Mouse (Mus musculus): ENCODE results near the gene Olfr5. TPM values are rescaled to one million over a fixed set of nuclear protein-coding genes. Genes with fewer than 3 reads are reported as not detected.
"Not testable (repeated sequence)": the region's sequence is repeated elsewhere in the genome, so short reads cannot be mapped to it uniquely, and the experiment has no call there.

Gene Olfr5
- polyA plus RNA-seq (2017; shearing (Covaris generic)) = not detected

DNA sequence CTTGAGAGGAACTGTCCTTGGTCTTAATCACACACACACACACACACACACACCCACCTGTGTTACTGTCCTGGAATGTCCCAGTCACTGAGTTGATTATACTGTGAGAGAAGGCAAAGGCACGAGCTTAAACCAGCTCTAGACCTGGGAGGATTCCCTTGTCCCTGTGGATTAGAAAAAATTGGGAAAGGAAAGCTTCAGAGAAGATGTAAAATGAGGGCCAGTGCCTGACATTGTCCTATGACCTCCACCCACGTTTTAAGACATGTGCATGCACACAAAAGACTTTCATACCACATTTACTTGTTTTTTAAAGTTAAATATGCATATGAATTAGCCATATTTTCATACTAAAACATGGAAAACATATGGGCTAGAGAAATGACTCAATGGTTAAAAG is at the start of gene Olfr5:
Gene Olfr5, minus strand, starts transcription at position 101 of the 400 bp plus-strand sequence.
- no peak for ATAC-seq

DNA sequence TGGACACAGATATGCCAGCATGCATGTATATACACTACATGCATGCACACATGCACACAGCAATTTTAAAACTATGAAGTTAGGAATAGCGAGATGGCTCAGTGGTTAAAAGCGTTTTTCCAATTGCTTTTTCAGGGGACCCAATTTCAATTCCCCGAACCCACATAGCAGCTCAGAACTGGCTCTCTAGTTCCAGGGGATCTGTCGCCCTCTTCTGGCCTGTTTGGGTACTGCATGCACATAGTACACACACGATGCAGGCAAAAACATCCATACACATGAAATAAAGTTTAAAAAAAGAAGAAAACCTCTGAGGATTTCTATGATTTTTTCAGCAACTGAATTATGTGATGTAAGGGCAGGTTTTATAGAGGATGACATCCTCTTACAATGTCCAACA is 39.4 kb upstream of the Olfr5 start:
- ATAC-seq = no peak

DNA sequence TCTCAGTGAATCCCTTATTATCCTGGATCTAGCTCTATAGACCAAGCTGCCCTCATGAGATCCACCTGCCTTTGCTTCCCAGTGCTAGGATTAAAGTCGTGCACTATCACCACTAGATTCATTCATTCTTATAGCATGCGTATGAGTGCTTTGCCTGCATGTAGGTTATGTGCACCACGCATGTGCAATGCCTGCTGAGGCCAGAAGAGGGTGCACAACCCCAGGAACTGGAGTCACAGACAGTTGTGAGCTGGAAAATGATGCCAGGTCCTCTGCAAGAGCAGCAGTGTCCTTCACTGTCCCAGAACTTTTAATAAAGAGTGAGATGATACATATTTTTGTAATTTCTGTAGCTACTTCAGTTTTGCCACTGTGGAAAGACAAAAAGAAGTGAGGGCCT is 38.3 kb upstream of the Olfr5 start:
- no peak for ATAC-seq

DNA sequence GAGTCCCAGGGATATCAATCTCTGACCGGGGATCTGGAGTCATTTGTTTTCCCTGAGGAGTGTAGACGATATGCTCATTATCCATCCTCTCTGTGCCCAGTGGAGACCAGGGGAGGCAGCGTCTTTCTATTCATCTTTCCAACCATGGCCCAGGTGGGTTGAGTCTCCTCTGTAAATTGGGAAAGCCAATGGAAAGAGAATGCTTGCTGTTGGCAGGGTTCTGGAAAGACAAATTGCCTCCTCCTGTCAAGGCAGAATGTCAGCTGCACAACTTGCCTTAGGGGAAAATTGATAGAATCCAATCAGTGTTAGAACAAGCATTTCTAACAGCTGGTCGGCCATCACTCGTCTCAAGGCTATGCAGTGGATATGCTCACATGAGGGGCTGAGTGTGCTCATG is 36.1 kb upstream of the Olfr5 start, which contains the start of gene Olfr1349:
Gene Olfr1349, minus strand, starts transcription at position 101 of the 400 bp plus-strand sequence.
- ATAC-seq = no peak

DNA sequence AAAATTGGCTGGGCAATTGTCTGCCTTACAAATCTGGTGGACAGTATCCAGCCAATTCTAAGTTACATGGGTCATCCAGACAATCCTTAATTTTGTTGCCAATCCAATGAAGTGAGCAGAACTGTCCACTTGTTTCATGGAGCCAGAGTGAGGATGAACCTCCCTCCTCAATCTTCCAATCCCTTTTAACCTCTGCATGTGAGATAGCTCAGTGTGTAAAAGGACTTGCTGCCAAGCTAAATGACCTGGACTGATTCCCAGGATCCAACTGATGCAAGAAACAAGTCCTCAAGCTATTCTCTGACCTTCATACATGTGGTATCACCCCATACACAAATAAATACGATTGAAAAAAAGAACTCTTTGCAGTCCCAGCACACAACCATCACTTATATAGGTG is 34.9 kb upstream of the Olfr5 start:
- no peak for ATAC-seq

DNA sequence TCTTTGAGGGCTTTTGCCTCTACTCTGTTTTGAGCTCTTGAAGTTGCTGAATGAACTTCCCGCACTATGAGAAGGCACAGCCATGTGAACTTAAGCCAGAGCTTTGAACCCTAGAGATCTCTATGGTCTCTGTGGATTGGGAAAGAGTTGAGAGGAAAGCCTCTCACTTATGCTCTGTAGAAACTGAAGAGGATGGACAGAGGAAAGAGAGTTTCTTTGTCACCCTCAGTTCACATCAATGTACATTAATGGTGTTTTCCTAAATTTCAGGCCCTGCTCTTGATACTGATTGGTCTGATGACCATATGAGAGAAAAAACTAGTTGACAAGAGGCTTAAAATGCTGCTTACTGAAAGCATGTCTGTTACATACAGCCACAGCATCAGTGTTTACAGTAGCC is 21.9 kb upstream of the Olfr5 start, which contains the start of gene Olfr1348:
Gene Olfr1348, minus strand, starts transcription at position 101 of the 400 bp plus-strand sequence.
- ATAC-seq = no peak

DNA sequence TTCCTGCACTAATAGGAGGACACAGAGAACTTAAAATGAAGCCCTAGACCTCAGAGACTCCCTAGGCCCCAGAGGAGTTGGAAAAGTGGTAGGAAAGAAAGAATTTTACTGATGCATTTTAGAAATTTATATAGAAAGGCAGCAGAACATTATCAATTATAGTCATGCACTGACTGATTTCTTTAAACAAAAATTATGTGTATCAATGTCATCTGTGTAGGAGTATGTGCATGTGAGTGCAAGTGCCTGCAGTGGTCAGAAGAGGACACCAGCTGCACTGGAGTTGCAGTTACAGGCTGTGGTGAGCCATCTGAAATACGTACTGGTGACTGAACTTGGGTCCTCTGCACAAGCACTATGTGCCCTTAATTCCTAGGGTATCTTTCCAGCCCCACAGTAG is 12.9 kb upstream of the Olfr5 start, which contains the start of gene Olfr1347:
Gene Olfr1347, minus strand, starts transcription at position 101 of the 400 bp plus-strand sequence.
- no peak for ATAC-seq

DNA sequence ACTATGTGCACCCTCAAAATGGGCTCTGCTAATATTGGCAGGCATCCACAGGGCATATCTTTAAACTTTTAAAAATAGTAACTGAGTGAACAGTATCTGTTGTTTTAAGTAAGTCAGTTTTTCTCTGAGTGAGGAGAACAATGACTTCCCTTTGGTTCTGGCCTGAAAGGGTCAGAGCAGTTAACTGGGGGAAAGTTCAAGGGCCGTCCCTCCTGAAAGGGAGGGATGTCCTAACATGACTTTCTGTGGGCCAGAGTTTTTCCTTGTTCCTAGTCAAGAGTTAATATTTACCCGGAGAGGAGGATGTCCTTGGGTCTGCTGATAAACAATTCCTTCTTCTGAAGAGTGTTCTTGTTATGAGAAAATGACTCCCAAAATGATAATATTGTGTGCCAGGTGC is 9.1 kb downstream of the Olfr5 start:
- not testable (repeated sequence) for ATAC-seq

DNA sequence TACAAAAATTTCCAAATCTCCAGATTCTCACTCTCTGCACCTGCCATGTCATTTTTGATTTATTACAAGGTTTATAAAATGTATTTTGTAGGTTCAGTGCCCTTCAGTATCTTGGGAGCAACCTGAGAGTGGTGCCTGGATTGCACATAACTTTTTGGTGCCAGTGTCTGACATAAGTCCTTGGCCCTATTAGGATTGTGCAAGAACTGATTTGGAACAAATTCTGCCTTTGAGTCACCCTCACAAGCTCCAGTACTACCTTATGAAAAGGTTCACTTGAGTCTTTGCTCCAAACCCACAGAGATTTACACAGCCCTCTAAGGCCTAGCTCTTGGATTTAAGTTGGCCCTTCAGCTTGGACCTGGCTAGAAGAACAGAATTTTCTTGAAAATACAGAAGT is 19.8 kb downstream of the Olfr5 start, which contains the start of gene Olfr1346:
Gene Olfr1346, plus strand, starts transcription at position 151 of the 400 bp plus-strand sequence.
- ATAC-seq = no peak

DNA sequence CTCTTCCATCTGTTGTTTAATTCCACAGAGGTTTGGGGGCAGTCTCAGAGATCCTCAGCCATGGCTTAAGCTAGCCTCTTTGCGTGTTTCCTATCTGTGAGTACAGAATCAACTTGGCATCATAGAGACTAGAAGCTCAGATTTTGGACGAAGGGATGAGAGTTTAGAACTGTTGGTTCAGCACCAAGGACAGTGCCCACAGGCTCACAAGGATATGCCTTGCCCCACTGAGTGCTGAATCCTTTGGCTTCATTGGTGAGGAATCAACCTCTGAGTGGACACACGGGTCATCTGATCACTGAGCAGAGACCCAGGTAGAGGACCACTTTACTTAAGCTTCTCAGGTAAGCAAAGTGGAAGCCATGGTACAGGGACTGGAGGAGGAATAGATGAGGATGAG is 30.3 kb downstream of the Olfr5 start:
- ATAC-seq = no peak

DNA sequence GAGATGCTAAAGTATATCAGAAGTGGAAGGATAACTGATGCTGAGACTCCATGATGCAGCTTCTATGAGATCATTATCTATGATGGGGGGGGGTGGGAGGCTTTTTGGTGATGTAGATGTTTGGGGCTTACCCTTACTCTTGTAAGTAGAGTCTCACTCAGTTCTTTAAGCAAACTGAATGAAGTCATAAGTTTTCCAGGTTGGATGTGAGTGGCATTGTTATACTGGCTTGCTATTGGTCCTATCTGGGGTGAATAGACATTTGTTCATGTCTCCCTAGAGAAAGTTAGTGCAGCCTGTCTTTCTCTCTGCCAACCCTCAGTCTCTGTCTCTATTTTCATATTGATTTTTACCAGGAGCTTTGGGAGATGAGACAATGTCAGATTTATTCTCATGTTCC is 30.9 kb downstream of the Olfr5 start, which contains the start of gene Olfr1336:
Gene Olfr1336, plus strand, starts transcription at position 301 of the 400 bp plus-strand sequence.
- no peak for ATAC-seq

DNA sequence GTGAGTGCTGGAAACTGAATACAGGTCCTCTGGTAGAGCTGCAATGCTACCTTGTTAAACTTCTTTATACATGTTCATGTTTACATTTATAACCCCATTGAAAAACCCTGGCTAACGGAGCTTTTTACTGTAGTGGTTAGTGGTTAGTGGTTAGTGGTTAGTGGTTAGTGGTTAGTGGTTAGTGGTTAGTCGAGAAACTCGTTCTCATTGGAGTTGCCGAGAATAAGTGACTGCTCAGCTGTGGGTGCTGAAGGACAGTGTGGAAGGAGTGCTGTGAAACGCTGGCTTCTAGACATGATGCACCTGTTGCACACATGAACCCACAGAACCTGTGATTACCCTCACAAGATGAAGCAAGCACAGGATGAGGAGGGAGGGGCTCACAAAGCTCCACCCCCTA is 39.0 kb downstream of the Olfr5 start:
- no peak for ATAC-seq

DNA sequence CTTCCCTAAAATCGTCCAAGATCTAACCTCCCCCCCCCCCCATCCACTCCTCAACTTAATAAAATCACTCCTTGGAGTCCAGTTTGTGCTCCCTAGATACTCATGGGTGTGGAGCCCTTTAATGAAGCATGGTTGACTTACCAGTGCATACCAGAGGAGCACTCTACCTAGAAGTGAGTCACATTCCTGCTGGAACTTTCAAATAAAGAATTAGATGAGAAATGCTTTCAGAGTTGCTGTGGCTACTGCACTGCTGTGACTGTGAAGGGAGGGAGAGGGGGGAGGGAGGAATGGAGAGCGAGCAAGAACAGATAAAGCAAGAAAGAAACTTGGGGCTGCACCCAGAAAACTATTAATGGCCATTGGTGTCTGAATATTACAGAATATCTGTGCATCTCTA is 45.6 kb downstream of the Olfr5 start:
- ATAC-seq = no peak

DNA sequence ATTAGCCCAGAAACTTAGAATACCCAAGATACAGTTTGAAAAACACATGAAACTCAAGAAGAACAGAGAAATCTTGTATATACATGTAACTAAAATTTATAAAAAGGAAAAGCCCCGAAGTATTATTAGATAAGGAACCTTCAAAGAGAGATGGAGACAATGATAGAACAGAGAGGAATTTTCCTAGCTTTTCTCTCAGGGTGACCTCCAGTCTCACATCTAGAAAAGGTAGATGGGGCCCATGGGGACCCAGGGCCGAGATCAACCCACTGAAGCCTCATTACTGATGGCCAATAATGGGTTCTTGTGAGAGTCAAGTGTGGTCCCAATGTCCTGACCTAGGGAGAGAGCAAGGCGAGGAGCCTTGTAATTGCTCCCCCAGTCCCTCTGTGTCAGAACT is 48.4 kb downstream of the Olfr5 start, which contains the start of gene Olfr1344:
Gene Olfr1344, plus strand, starts transcription at position 301 of the 400 bp plus-strand sequence.
- no peak for ATAC-seq

DNA sequence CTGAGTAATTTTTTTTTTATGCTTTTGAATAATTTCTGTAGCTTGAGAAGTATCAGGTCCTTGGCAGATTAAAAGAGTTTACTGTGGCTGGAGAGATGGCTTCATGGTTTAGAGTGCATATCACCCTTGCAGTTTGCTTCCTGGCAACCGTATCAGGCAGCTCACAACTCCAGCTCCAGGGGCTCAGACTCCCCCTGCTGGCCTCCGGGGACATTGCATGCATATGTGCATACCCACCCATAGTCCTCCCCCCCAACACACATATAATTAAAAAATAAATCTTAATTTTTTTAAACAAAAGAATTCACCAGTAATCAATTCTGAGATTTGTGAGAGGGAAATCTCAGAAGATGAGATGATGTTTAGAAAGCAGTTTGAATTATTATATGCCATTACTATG is 56.4 kb downstream of the Olfr5 start:
- ATAC-seq = peak; percentile 61

DNA sequence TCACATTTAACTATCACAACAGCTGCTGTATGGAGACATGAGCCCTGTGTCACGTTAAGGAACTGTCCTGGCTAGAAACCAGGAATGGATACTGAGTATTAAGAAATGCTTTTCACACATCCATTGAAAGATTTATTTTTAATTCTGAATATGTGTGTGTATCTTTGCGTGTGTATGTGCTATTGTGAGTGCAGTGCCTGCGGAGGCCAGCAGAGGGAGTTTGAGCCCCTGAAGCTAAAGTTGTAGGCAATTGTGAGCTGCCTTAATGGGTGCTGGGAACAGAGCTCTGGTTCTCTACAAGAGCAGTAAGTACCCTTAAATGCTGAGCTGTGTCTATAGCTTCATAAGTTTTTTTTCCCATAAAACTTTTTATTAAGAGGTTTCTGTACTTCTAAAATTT is 57.4 kb downstream of the Olfr5 start:
- ATAC-seq = no peak

Other genes starting within 250 kb of the Olfr5 start
- gene Epp13, start 234.2 kb downstream of the Olfr5 start, polyA plus RNA-seq (2017; shearing (Covaris generic)) = not detected
- gene Zfp667, start 200.4 kb downstream of the Olfr5 start, polyA plus RNA-seq (2017; shearing (Covaris generic)) = 1 to 10 TPM; 3.3 to 7.6 (median 4.7) TPM
- under 1 TPM; 0.39 to 0.92 (median 0.44) TPM for gene Zfp583, start 155.7 kb downstream of the Olfr5 start, polyA plus RNA-seq (2017; shearing (Covaris generic))
- under 1 TPM in 2 of 3 experiments, not detected in 1; 0.62 to 0.90 TPM for gene Gm3854, start 143.2 kb downstream of the Olfr5 start, polyA plus RNA-seq (2017; shearing (Covaris generic))
- gene Zfp78, start 123.7 kb downstream of the Olfr5 start, polyA plus RNA-seq (2017; shearing (Covaris generic)) = 1 to 10 TPM; 2.6 to 3.8 (median 3.4) TPM
- gene Zfp28, start 103.6 kb downstream of the Olfr5 start, polyA plus RNA-seq (2017; shearing (Covaris generic)) = 1 to 10 TPM; 3.6 to 5.1 (median 3.8) TPM
- gene Smim17, start 88.2 kb downstream of the Olfr5 start, polyA plus RNA-seq (2017; shearing (Covaris generic)) = not detected
- not detected for gene Gm20715, start 76.7 kb downstream of the Olfr5 start, polyA plus RNA-seq (2017; shearing (Covaris generic))
- gene Olfr1344, start 48.3 kb downstream of the Olfr5 start, polyA plus RNA-seq (2017; shearing (Covaris generic)) = not detected
- under 1 TPM in 2 of 3 experiments, not detected in 1; 0.05 to 0.09 TPM for gene Olfr1336, start 30.8 kb downstream of the Olfr5 start, polyA plus RNA-seq (2017; shearing (Covaris generic))
- gene Olfr1346, start 19.8 kb downstream of the Olfr5 start, polyA plus RNA-seq (2017; shearing (Covaris generic)) = under 1 TPM in 1 of 3 experiments, not detected in 2; 0.08 TPM
- gene Olfr1347, start 12.8 kb upstream of the Olfr5 start, polyA plus RNA-seq (2017; shearing (Covaris generic)) = not detected
- gene Olfr1348, start 21.8 kb upstream of the Olfr5 start, polyA plus RNA-seq (2017; shearing (Covaris generic)) = not detected
- under 1 TPM in 1 of 3 experiments, not detected in 2; 0.13 TPM for gene Olfr1349, start 36.0 kb upstream of the Olfr5 start, polyA plus RNA-seq (2017; shearing (Covaris generic))
- gene Olfr1350, start 77.9 kb upstream of the Olfr5 start, polyA plus RNA-seq (2017; shearing (Covaris generic)) = under 1 TPM in 1 of 3 experiments, not detected in 2; 0.35 TPM
- not detected for gene Zim1, start 209.5 kb upstream of the Olfr5 start, polyA plus RNA-seq (2017; shearing (Covaris generic))
- not detected for gene Peg3, start 243.5 kb upstream of the Olfr5 start, polyA plus RNA-seq (2017; shearing (Covaris generic))
- under 1 TPM in 1 of 3 experiments, not detected in 2; 0.15 TPM for gene Usp29, start 243.6 kb upstream of the Olfr5 start, polyA plus RNA-seq (2017; shearing (Covaris generic))

All from inflammation-experienced regulatory T-cells, adult 6 months (primary cell).